Mouse (Mus musculus): ENCODE results near the gene Armh1. TPM values are rescaled to one million over a fixed set of nuclear protein-coding genes. Genes with fewer than 3 reads are reported as not detected.
A peak's percentile ranks its signal among the peaks of the same experiment; 100 is the strongest.
"Not testable (repeated sequence)": the region's sequence is repeated elsewhere in the genome, so short reads cannot be mapped to it uniquely, and the experiment has no call there.

Gene Armh1
- polyA plus RNA-seq, 1 experiment = not detected

GRCm38 (mm10) chr4:117189382-117189855, 62.5 kb downstream of the Armh1 start:
- H3K4me1 ChIP-seq (ENCODE audit: control insufficient read depth, insufficient read depth, low read length) = peaks cover 1% of the 10 kb centered on the region; the same call in 1 of the 2 replicates
- no peak for TF ChIP-seq POLR2A (IDR thresholded peaks at IDR 0.05; ENCODE audit: borderline replicate concordance, control insufficient read depth, low read depth, low read length)
- TF ChIP-seq CTCF (IDR thresholded peaks at IDR 0.05; ENCODE audit: control insufficient read depth, insufficient read depth, low read length) = peak; percentile 68
- peak overlapping the region; percentile 68 for H3K27ac ChIP-seq (ENCODE audit: control insufficient read depth, insufficient read depth, low read depth, low read length, poor library complexity)
- peak overlapping the region; percentile 73 for H3K4me3 ChIP-seq (replicated peaks; ENCODE audit: control insufficient read depth, low read depth, low read length)
- WGBS = under 1% methylated on average over 16 of the region's 16 CpGs

GRCm38 (mm10) chr4:117188969-117189368, 63.0 kb downstream of the Armh1 start:
- TF ChIP-seq CTCF (IDR thresholded peaks at IDR 0.05; ENCODE audit: control insufficient read depth, insufficient read depth, low read length) = no peak
- no peak for TF ChIP-seq POLR2A (IDR thresholded peaks at IDR 0.05; ENCODE audit: borderline replicate concordance, control insufficient read depth, low read depth, low read length)
- peaks cover 1% of the 10 kb centered on the region; the same call in 1 of the 2 replicates for H3K4me1 ChIP-seq (ENCODE audit: control insufficient read depth, insufficient read depth, low read length)
- 45% methylated on average over 3 of the region's 3 CpGs for WGBS
- H3K4me3 ChIP-seq (replicated peaks; ENCODE audit: control insufficient read depth, low read depth, low read length) = peak overlapping the region; percentile 73
- H3K27ac ChIP-seq (ENCODE audit: control insufficient read depth, insufficient read depth, low read depth, low read length, poor library complexity) = peak overlapping the region; percentile 68; the same call in 1 of the 2 replicates

- H3K27ac ChIP-seq (ENCODE audit: control insufficient read depth, insufficient read depth, low read depth, low read length, poor library complexity) = peak overlapping the region; percentile 42
- WGBS = 7% methylated on average over 9 of the region's 9 CpGs
- not testable (repeated sequence) for H3K4me1 ChIP-seq (ENCODE audit: control insufficient read depth, insufficient read depth, low read length)
- H3K4me3 ChIP-seq (replicated peaks; ENCODE audit: control insufficient read depth, low read depth, low read length) = peak overlapping the region; percentile 88
Measured at GRCm38 (mm10) chr4:117182759-117183096, 69.2 kb downstream of the Armh1 start.

- peak; percentile 47; the same call in 1 of the 2 replicates for TF ChIP-seq POLR2A (IDR thresholded peaks at IDR 0.05; ENCODE audit: borderline replicate concordance, control insufficient read depth, low read depth, low read length)
- 0 out of 2 replicates have a peak, but pooled peaks have one; percentile 2 for TF ChIP-seq CTCF (IDR thresholded peaks at IDR 0.05; ENCODE audit: control insufficient read depth, insufficient read depth, low read length)
- H3K4me1 ChIP-seq (ENCODE audit: control insufficient read depth, insufficient read depth, low read length) = no peaks in the 10 kb centered on the region
- H3K27ac ChIP-seq (ENCODE audit: control insufficient read depth, insufficient read depth, low read depth, low read length, poor library complexity) = peak within 1 kb of the TSS; percentile 42
- under 1% methylated on average over 42 of the region's 42 CpGs for WGBS
- peak within 1 kb of the TSS; percentile 88 for H3K4me3 ChIP-seq (replicated peaks; ENCODE audit: control insufficient read depth, low read depth, low read length)
Measured at GRCm38 (mm10) chr4:117181863-117182758, 69.8 kb downstream of the Armh1 start, which contains the start of gene Kif2c. Kif2c (minus strand) TSS chr4:117182639.

- H3K4me1 ChIP-seq (ENCODE audit: control insufficient read depth, insufficient read depth, low read length) = no peaks in the 10 kb centered on the region
- no peak overlapping the region for H3K27ac ChIP-seq (ENCODE audit: control insufficient read depth, insufficient read depth, low read depth, low read length, poor library complexity)
- WGBS = 92% methylated on average over 5 of the region's 5 CpGs
- no peak overlapping the region for H3K4me3 ChIP-seq (replicated peaks; ENCODE audit: control insufficient read depth, low read depth, low read length)
- TF ChIP-seq CTCF (IDR thresholded peaks at IDR 0.05; ENCODE audit: control insufficient read depth, insufficient read depth, low read length) = no peak
- no peak for TF ChIP-seq POLR2A (IDR thresholded peaks at IDR 0.05; ENCODE audit: borderline replicate concordance, control insufficient read depth, low read depth, low read length)
Measured at GRCm38 (mm10) chr4:117169936-117170335, 82.0 kb downstream of the Armh1 start.

Other genes starting within 250 kb of the Armh1 start
- gene Eif2b3, start 232.7 kb downstream of the Armh1 start, polyA plus RNA-seq (2011; ENCODE audit: insufficient read depth, insufficient read length, low replicate concordance, missing spikeins) = 13.1 and 23.4 TPM in 2 replicates
- 1.5 and 2.8 TPM in 2 replicates for gene Ptch2, start 156.1 kb downstream of the Armh1 start, polyA plus RNA-seq (2011; ENCODE audit: insufficient read depth, insufficient read length, low replicate concordance, missing spikeins)
- 2.9 and 7.0 TPM in 2 replicates for gene Btbd19, start 126.4 kb downstream of the Armh1 start, polyA plus RNA-seq (2011; ENCODE audit: insufficient read depth, insufficient read length, low replicate concordance, missing spikeins)
- not detected in 2 replicates for gene Tctex1d4, start 125.3 kb downstream of the Armh1 start, polyA plus RNA-seq (2011; ENCODE audit: insufficient read depth, insufficient read length, low replicate concordance, missing spikeins)
- gene Plk3, start 118.2 kb downstream of the Armh1 start, polyA plus RNA-seq (2011; ENCODE audit: insufficient read depth, insufficient read length, low replicate concordance, missing spikeins) = 3.1 and 7.8 TPM in 2 replicates
- gene Rps8, start 95.9 kb downstream of the Armh1 start, polyA plus RNA-seq (2011; ENCODE audit: insufficient read depth, insufficient read length, low replicate concordance, missing spikeins) = 2,334 and 3,425 TPM in 2 replicates
- 18.5 and 33.6 TPM in 2 replicates for gene Kif2c, start 69.5 kb downstream of the Armh1 start, polyA plus RNA-seq (2011; ENCODE audit: insufficient read depth, insufficient read length, low replicate concordance, missing spikeins)
- 1.7 TPM in 1 of 2 replicates, not detected in the other for gene Tmem53, start 174 bp downstream of the Armh1 start, polyA plus RNA-seq (2011; ENCODE audit: insufficient read depth, insufficient read length, low replicate concordance, missing spikeins)
- 44.5 and 49.6 TPM in 2 replicates for gene Rnf220, start 244.9 kb upstream of the Armh1 start, polyA plus RNA-seq (2011; ENCODE audit: insufficient read depth, insufficient read length, low replicate concordance, missing spikeins)